Mouse (Mus musculus): Measurements from ENCODE around the gene Zcchc7. TPM values are rescaled to one million over a fixed set of nuclear protein-coding genes. Genes with fewer than 3 reads are reported as not detected.

Zcchc7 gene
- total RNA-seq, 4 experiments from 2014 or later = 8.4 to 16.7 (median 14.5) TPM

- DNase-seq (ENCODE audit: low spot score) = no peak
These were observed 209.5 kb downstream of the Zcchc7 start for GRCm38 (mm10) chr4:44965175-44965574.

GRCm38 (mm10) chr4:44965736-44966135 is 210.1 kb downstream of the Zcchc7 start:
- no peak for DNase-seq (ENCODE audit: low spot score)

- no peak for DNase-seq (ENCODE audit: low spot score)
These were observed 211.7 kb downstream of the Zcchc7 start for GRCm38 (mm10) chr4:44967402-44967801.

GRCm38 (mm10) chr4:44970056-44970455 is 214.4 kb downstream of the Zcchc7 start:
- no peak for DNase-seq (ENCODE audit: low spot score)

- peak; percentile 46 for DNase-seq (ENCODE audit: low spot score)
These were observed 215.0 kb downstream of the Zcchc7 start for GRCm38 (mm10) chr4:44970612-44971110.

- DNase-seq (ENCODE audit: low spot score) = peak; percentile 79
These were observed 217.8 kb downstream of the Zcchc7 start for GRCm38 (mm10) chr4:44973450-44973849.

- DNase-seq (ENCODE audit: low spot score) = no peak
These were observed 218.2 kb downstream of the Zcchc7 start for GRCm38 (mm10) chr4:44973871-44974270.

- no peak for DNase-seq (ENCODE audit: low spot score)
These were observed 218.7 kb downstream of the Zcchc7 start for GRCm38 (mm10) chr4:44974331-44974730.

GRCm38 (mm10) chr4:44976026-44976615 is 220.4 kb downstream of the Zcchc7 start:
- no peak for DNase-seq (ENCODE audit: low spot score)

GRCm38 (mm10) chr4:44976921-44977710 is 221.4 kb downstream of the Zcchc7 start:
- no peak for DNase-seq (ENCODE audit: low spot score)

- DNase-seq (ENCODE audit: low spot score) = no peak
These were observed 222.5 kb downstream of the Zcchc7 start for GRCm38 (mm10) chr4:44978175-44978574.

GRCm38 (mm10) chr4:44979794-44980338 is 224.2 kb downstream of the Zcchc7 start:
- DNase-seq (ENCODE audit: low spot score) = no peak

GRCm38 (mm10) chr4:44981280-44981973 is 225.8 kb downstream of the Zcchc7 start, which contains the start of gene Grhpr:
Gene Grhpr, plus strand, starts transcription at chr4:44981395.
- DNase-seq (ENCODE audit: low spot score) = peak; percentile 58

Small RNA genes within 50 kb of the gene (microRNA-seq; reads per million reads assigned to microRNA genes)
- not detected for gene Gm22639

Other genes starting within 250 kb of the Zcchc7 start
- 1 to 10 TPM in 1 of 4 experiments, under 1 TPM in 3; 0.22 to 2.7 (median 0.55) TPM for gene Pax5, start 45.4 kb upstream of the Zcchc7 start, total RNA-seq (2022)
- gene Grhpr, start 225.5 kb downstream of the Zcchc7 start, total RNA-seq (2022) = 10 to 100 TPM; 34.0 to 54.1 (median 44.9) TPM

Data from heart, adult 8-10 months (tissue).